31 mouse cellular contexts compared by ENCODE assay signal in genomic region chr9:70003516-70003915, GRCm38 (mm10). TPM values are rescaled to one million over a fixed set of nuclear protein-coding genes. Genes with fewer than 3 reads are reported as not detected.
DNase-seq lines count a peak whose midpoint lies in the region; ATAC-seq and TF ChIP-seq lines count a peak whose summit lies in the region.
"Had no signal": no experiment of that assay in that cellular context is flagged by ENCODE, and none has a peak within 500 bp of the region (broad histone marks: within the 10 kb centered on the region; RNA-seq: fewer than 3 reads in every experiment).

No protein-coding gene starts in this region.

- DNase-seq in heart, adult 11 months, result peak; percentile 71
- no peak for DNase-seq in heart, adult 8-10 months (ENCODE audit: low spot score)
- no peak for DNase-seq in liver, postnatal 0 days
- no peak for DNase-seq in liver
- DNase-seq in midbrain, embryonic 11.5 days (ENCODE audit: low spot score, missing footprints), result peak; percentile 78
- DNase-seq in retina, embryonic 14.5 days (ENCODE audit: low spot score), result no peak
- DNase-seq: adrenal gland, adult 8-10 months; adrenal gland, postnatal 14 days; adrenal gland, postnatal 36 days; B cell, adult 2 months; cerebellum, adult 18-20 months; cerebellum, adult 8-10 months; cerebellum, adult 9-11 months; cerebellum, postnatal 14 days; cerebellum, postnatal 36 days; embryo, embryonic 11 days had no signal

- peak overlapping the region; percentile 31 for H3K27ac ChIP-seq in liver, postnatal 0 days (ENCODE audit: low read depth)
- no peak overlapping the region for H3K27ac ChIP-seq in midbrain, embryonic 11.5 days (ENCODE audit: low read depth, low read length)
- no peak overlapping the region for H3K27ac ChIP-seq in midbrain, embryonic 13.5 days
- H3K27ac ChIP-seq: embryonic facial prominence, embryonic 13.5 days; embryonic facial prominence, embryonic 15.5 days; forebrain, embryonic 10.5 days; forebrain, embryonic 12.5 days had no signal

- no peak overlapping the region for H3K4me2 ChIP-seq in liver, postnatal 0 days (ENCODE audit: low read depth, low read length)
- H3K4me2 ChIP-seq in midbrain, embryonic 11.5 days, result no peak overlapping the region
- no peak overlapping the region for H3K4me2 ChIP-seq in midbrain, embryonic 13.5 days (replicated peaks)
- H3K4me2 ChIP-seq: embryonic facial prominence, embryonic 13.5 days; embryonic facial prominence, embryonic 15.5 days; forebrain, embryonic 12.5 days had no signal

- no peak overlapping the region for H3K9ac ChIP-seq in liver, postnatal 0 days (replicated peaks)
- H3K9ac ChIP-seq in midbrain, embryonic 11.5 days (ENCODE audit: low read length), result no peak overlapping the region
- H3K9ac ChIP-seq in midbrain, embryonic 13.5 days (replicated peaks), result no peak overlapping the region
- H3K9ac ChIP-seq: embryonic facial prominence, embryonic 13.5 days; embryonic facial prominence, embryonic 15.5 days; forebrain, embryonic 12.5 days had no signal

- peaks cover 61% of the 10 kb centered on the region for H3K36me3 ChIP-seq in liver, postnatal 0 days (replicated peaks; ENCODE audit: insufficient read depth, low read length)
- peaks cover 30% of the 10 kb centered on the region for H3K36me3 ChIP-seq in midbrain, embryonic 11.5 days (ENCODE audit: control insufficient read depth, insufficient read depth, low read length)
- peaks cover 77% of the 10 kb centered on the region for H3K36me3 ChIP-seq in midbrain, embryonic 13.5 days

- no peak for ATAC-seq in liver, postnatal 0 days
- ATAC-seq in midbrain, embryonic 11.5 days (ENCODE audit: low FRiP score), result no peak
- no peak for ATAC-seq in midbrain, embryonic 13.5 days
- ATAC-seq: activated CD4-positive, CD25-positive, alpha-beta regulatory T cell, adult 4 months; CD4-positive, CD25-positive, alpha-beta regulatory T cell, adult 4 months; forebrain, embryonic 14.5 days; Patski had no signal

- TF ChIP-seq CTCF in liver, postnatal 0 days (IDR thresholded peaks at IDR 0.05; ENCODE audit: low read depth), result no peak

- 0 out of 2 replicates have a peak, but pooled peaks cover 3% of the 10 kb centered on the region for H3K9me3 ChIP-seq in liver, postnatal 0 days (ENCODE audit: low read length)
- no peaks in the 10 kb centered on the region for H3K9me3 ChIP-seq in midbrain, embryonic 11.5 days (ENCODE audit: control insufficient read depth, low read length)
- H3K9me3 ChIP-seq in midbrain, embryonic 13.5 days, result no peaks in the 10 kb centered on the region
- H3K9me3 ChIP-seq: embryonic facial prominence, embryonic 13.5 days; embryonic facial prominence, embryonic 15.5 days; forebrain, embryonic 10.5 days; forebrain, embryonic 12.5 days; G1E had no signal

- no peak overlapping the region for H3K4me3 ChIP-seq in liver, postnatal 0 days (ENCODE audit: low read depth, low read length)
- no peak overlapping the region for H3K4me3 ChIP-seq in midbrain, embryonic 11.5 days (ENCODE audit: low read depth, low read length)
- H3K4me3 ChIP-seq in midbrain, embryonic 13.5 days (replicated peaks), result no peak overlapping the region
- H3K4me3 ChIP-seq: embryonic facial prominence, embryonic 13.5 days; embryonic facial prominence, embryonic 15.5 days; erythroblast, embryonic 14.5 days; forebrain, embryonic 10.5 days; forebrain, embryonic 12.5 days had no signal

- 68% methylated on average over 10 of the region's 10 CpGs for WGBS in liver, postnatal 0 days (ENCODE audit: insufficient replicate concordance)
- WGBS in midbrain, embryonic 11.5 days, result 95% methylated on average over 10 of the region's 10 CpGs
- 93% methylated on average over 10 of the region's 10 CpGs for WGBS in midbrain, embryonic 13.5 days

- TF ChIP-seq EP300 in liver, postnatal 0 days (IDR thresholded peaks at IDR 0.05; ENCODE audit: low read depth), result no peak

- 0 out of 2 replicates have a peak, but pooled peaks cover 1% of the 10 kb centered on the region for H3K4me1 ChIP-seq in liver, postnatal 0 days (ENCODE audit: insufficient read depth)
- no peaks in the 10 kb centered on the region for H3K4me1 ChIP-seq in midbrain, embryonic 11.5 days (ENCODE audit: control insufficient read depth, insufficient read depth, low read length)
- no peaks in the 10 kb centered on the region for H3K4me1 ChIP-seq in midbrain, embryonic 13.5 days (replicated peaks)
- H3K4me1 ChIP-seq: embryonic facial prominence, embryonic 13.5 days; embryonic facial prominence, embryonic 15.5 days; forebrain, embryonic 10.5 days; forebrain, embryonic 12.5 days had no signal

- no peaks in the 10 kb centered on the region for H3K27me3 ChIP-seq in liver, postnatal 0 days (ENCODE audit: insufficient read depth, low read length)
- H3K27me3 ChIP-seq in midbrain, embryonic 11.5 days (ENCODE audit: control insufficient read depth, insufficient read depth, low read length), result no peaks in the 10 kb centered on the region
- no peaks in the 10 kb centered on the region for H3K27me3 ChIP-seq in midbrain, embryonic 13.5 days
- H3K27me3 ChIP-seq: CH12.LX; embryonic facial prominence, embryonic 13.5 days; embryonic facial prominence, embryonic 15.5 days; forebrain, embryonic 12.5 days; Patski had no signal

RNA-seq across cellular contexts. Expression of gene Gtf2a2, which starts 8.8 kb away (rescaled TPM):
- total RNA-seq in heart, adult 8-10 months (2022), result 10 to 100 TPM; 50.6 to 58.9 (median 53.5) TPM
- polyA plus RNA-seq in liver, postnatal 0 days (2015; fragmentation: Nextera tagmentation; extraction: Ambion mirVana), result 149 and 154 TPM in 2 replicates
- 221 TPM in 2 replicates for polyA plus RNA-seq in midbrain, embryonic 11.5 days (2014; fragmentation: Nextera tagmentation; extraction: Ambion mirVana)
- 201 and 205 TPM in 2 replicates for polyA plus RNA-seq in midbrain, embryonic 13.5 days (2015; fragmentation: Nextera tagmentation; extraction: Ambion mirVana)

RNA-seq across cellular contexts. Expression of gene Bnip2, which starts 14.2 kb away (rescaled TPM):
- total RNA-seq in heart, adult 8-10 months (2022), result 100 to 1,000 TPM in 2 of 4 experiments, 10 to 100 TPM in 2; 89.6 to 104 (median 99.6) TPM
- 38.4 and 42.5 TPM in 2 replicates for polyA plus RNA-seq in liver, postnatal 0 days (2015; fragmentation: Nextera tagmentation; extraction: Ambion mirVana)
- 131 and 136 TPM in 2 replicates for polyA plus RNA-seq in midbrain, embryonic 11.5 days (2014; fragmentation: Nextera tagmentation; extraction: Ambion mirVana)
- polyA plus RNA-seq in midbrain, embryonic 13.5 days (2015; fragmentation: Nextera tagmentation; extraction: Ambion mirVana), result 97.5 and 101 TPM in 2 replicates

RNA-seq across cellular contexts. Expression of gene Gcnt3, which starts 34.4 kb away (rescaled TPM):
- under 1 TPM in 2 of 4 experiments, not detected in 2; 0.09 to 0.14 TPM for total RNA-seq in heart, adult 8-10 months (2022)
- polyA plus RNA-seq in liver, postnatal 0 days (2015; fragmentation: Nextera tagmentation; extraction: Ambion mirVana), result not detected in 2 replicates
- not detected in 2 replicates for polyA plus RNA-seq in midbrain, embryonic 11.5 days (2014; fragmentation: Nextera tagmentation; extraction: Ambion mirVana)
- polyA plus RNA-seq in midbrain, embryonic 13.5 days (2015; fragmentation: Nextera tagmentation; extraction: Ambion mirVana), result not detected in 2 replicates
- total RNA-seq: adrenal gland, adult 18-20 months; adrenal gland, adult 8-10 months; adrenal gland, postnatal 14 days; adrenal gland, postnatal 36 days; common myeloid progenitor, adult 5-6 weeks had no signal
- polyA plus RNA-seq: activated CD4-positive, CD25-positive, alpha-beta regulatory T cell, adult 4 months; CD4-positive, CD25-positive, alpha-beta regulatory T cell, adult 4 months; embryonic facial prominence, embryonic 11.5 days; erythroblast, embryonic 14.5 days; forebrain, embryonic 10.5 days; forebrain, embryonic 12.5 days; forebrain, embryonic 14.5 days; G1E had no signal

Comparison
In these comparisons a context has a peak if more than half of its experiments do, and no peak if none do; other contexts are left out.
1. DNase-seq: peak in heart, adult 11 months (single experiment) and midbrain, embryonic 11.5 days (single experiment); none in heart, adult 8-10 months (single experiment), liver, postnatal 0 days (single experiment), liver (single experiment) and retina, embryonic 14.5 days (single experiment).